Mouse (Mus musculus): ENCODE measurements at regions not wholly inside any gene's neighbourhood (a gene's known extent, or its start where the extent isn't known, plus 50 kb on each side); places are given as distances from the start of the nearest gene placed in this dataset.

- no peak for DNase-seq (ENCODE audit: low spot score in 2 of 2)
Observed at GRCm38 (mm10) chr1:191486766-191487165, 83.7 kb upstream of the Ppp2r5a start.

GRCm38 (mm10) chr1:191484726-191485425, 81.8 kb upstream of the Ppp2r5a start:
- DNase-seq (ENCODE audit: low spot score in 2 of 2) = no peak

GRCm38 (mm10) chr1:191479906-191480379, 76.9 kb upstream of the Ppp2r5a start:
- DNase-seq (ENCODE audit: low spot score in 2 of 2) = peak; percentile 13

- DNase-seq (ENCODE audit: low spot score in 2 of 2) = no peak
Observed at GRCm38 (mm10) chr1:191472551-191472950, 69.5 kb upstream of the Ppp2r5a start.

- no peak for DNase-seq (ENCODE audit: low spot score in 2 of 2)
Observed at GRCm38 (mm10) chr1:191471489-191471888, 68.4 kb upstream of the Ppp2r5a start.

- DNase-seq (ENCODE audit: low spot score in 2 of 2) = no peak
Observed at GRCm38 (mm10) chr1:191470190-191470985, 67.3 kb upstream of the Ppp2r5a start.

GRCm38 (mm10) chr1:191468837-191469529, 65.9 kb upstream of the Ppp2r5a start:
- DNase-seq (ENCODE audit: low spot score in 2 of 2) = no peak

GRCm38 (mm10) chr1:191466261-191466660, 63.2 kb upstream of the Ppp2r5a start:
- DNase-seq (ENCODE audit: low spot score in 2 of 2) = no peak

- DNase-seq (ENCODE audit: low spot score in 2 of 2) = no peak
Observed at GRCm38 (mm10) chr1:191465723-191466122, 62.7 kb upstream of the Ppp2r5a start.

- no peak for DNase-seq (ENCODE audit: low spot score in 2 of 2)
Observed at GRCm38 (mm10) chr1:191465170-191465569, 62.1 kb upstream of the Ppp2r5a start.

GRCm38 (mm10) chr1:191461811-191462491, 58.9 kb upstream of the Ppp2r5a start:
- no peak for DNase-seq (ENCODE audit: low spot score in 2 of 2)

- no peak for DNase-seq (ENCODE audit: low spot score in 2 of 2)
Observed at GRCm38 (mm10) chr1:191459066-191459465, 56.0 kb upstream of the Ppp2r5a start.

- DNase-seq (ENCODE audit: low spot score in 2 of 2) = peak in 1 of 2 experiments; percentile 75
Observed at GRCm38 (mm10) chr1:191458292-191458691, 55.2 kb upstream of the Ppp2r5a start.

- no peak for DNase-seq (ENCODE audit: low spot score in 2 of 2)
Observed at GRCm38 (mm10) chr1:191457103-191457502, 54.0 kb upstream of the Ppp2r5a start.

- no peak for DNase-seq (ENCODE audit: low spot score in 2 of 2)
Observed at GRCm38 (mm10) chr1:191454604-191455003, 51.5 kb upstream of the Ppp2r5a start.

- no peak for DNase-seq (ENCODE audit: low spot score in 2 of 2)
Observed at GRCm38 (mm10) chr1:191453589-191453988, 50.5 kb upstream of the Ppp2r5a start.

All from natural killer cell, adult 2 months (primary cell).